Mouse (Mus musculus): Measurements from ENCODE around the gene Tk2.

Gene Tk2

DNA sequence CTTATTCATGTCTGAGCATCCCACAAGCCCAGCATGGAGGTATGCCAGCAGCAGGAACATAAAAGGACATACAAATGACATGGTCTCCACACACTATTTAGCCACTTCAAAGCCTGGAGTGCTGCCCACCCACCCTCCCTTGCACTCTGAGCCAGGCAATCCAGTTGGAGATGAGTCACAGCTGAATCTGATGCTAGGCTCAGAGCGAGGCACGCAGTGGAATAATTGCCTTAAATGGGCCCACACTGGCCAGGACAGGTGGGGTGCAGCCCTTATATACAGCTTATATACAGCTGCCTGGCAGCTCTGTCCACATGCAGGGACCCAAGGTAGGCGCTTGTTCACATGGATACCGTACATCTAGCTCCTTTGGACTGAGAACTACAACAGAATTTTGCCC, 71.3 kb downstream of the Tk2 start:
- TF ChIP-seq NANOG (IDR thresholded peaks at IDR 0.05; ENCODE audit: borderline replicate concordance, low read length) (no peak), POU5F1 (IDR thresholded peaks at IDR 0.05; ENCODE audit: borderline replicate concordance, low read length) (no peak), CTCF (conservative IDR thresholded peaks at IDR 0.05; ENCODE audit: low read length) (no peak)
- Histone ChIP-seq H3K4me1 (replicated peaks; ENCODE audit: low read depth, low read length) (no peaks in the 10 kb centered on the region), H3K27me3 (ENCODE audit: insufficient read depth, low read length) (peaks cover 53% of the 10 kb centered on the region), H3K4me3 (replicated peaks; ENCODE audit: low read length) (no peak overlapping the region), H3K36me3 (ENCODE audit: insufficient read depth, low read length) (no peaks in the 10 kb centered on the region), H3K9me3 (ENCODE audit: low read length) (0 out of 2 replicates have a peak, but pooled peaks cover 3% of the 10 kb centered on the region)
